Mouse (Mus musculus) liver, adult (tissue): ENCODE measurements around the gene Ncoa1.

Experiments
- GATA4 ChIP-seq: IDR thresholded peaks from 2 replicates; pipeline ENCODE4 v1.6.1; 2014; ENCODE audit warnings: mild to moderate bottlenecking, low read length; ENCODE audit not compliant: insufficient replicate concordance

Gene Ncoa1

DNA sequence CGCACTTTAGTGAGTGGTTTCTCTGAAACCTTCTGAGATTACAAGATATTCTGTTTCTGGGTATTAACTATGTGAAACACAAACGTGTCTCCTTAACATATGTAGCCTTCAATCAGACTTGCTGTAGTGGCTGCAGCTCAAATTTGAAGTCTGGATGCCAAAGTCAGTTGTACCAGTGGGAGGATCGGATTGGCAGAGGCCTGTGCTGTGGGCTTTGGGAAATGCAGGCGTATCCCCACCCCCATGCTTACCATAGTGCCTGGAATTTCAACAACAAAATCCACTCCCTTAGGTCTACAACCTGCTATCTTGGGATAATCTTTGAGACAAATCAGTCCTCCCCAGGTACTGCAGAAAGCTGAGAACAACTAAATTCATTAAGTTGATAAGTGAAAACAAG, 6.4 kb upstream of the Ncoa1 start:
- no peak for TF ChIP-seq GATA4

DNA sequence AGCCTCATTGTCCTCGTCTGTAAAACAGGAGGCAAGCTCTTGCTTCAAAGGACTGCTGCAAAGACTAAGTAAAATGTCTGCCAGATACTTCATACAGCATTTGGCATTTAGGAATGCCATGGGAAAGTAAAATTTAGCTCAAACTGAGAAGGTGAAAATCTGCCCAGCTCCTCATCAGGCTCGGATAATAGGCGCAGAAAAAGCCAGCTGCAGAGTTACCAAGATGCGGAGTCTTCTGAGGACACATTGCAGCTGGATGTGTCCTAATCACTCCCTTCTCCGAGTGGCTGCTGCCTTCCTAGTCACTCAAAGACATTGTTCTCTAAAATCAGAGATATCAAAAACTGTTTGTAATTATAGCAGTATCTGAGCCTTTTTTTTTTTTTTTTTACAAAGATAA, 4.7 kb upstream of the Ncoa1 start:
- no peak for TF ChIP-seq GATA4

DNA sequence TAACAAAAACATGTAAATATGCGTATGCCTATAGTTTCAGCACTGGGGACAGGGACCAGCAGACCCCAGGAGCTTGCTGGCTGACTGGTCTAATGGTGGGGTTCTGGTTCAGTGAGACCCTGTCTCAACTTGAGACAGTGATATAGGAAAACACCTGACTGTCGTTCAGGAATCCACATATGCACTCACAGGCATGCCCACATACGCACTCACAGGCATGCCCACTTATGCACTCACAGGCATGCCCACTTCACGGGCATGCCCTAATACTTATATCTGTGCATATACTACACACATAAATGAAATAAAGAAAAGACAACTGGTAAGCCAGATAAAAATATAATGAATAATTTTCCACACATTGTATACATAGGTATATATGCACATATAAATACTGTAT, 3.3 kb upstream of the Ncoa1 start:
- TF ChIP-seq GATA4, result no peak

DNA sequence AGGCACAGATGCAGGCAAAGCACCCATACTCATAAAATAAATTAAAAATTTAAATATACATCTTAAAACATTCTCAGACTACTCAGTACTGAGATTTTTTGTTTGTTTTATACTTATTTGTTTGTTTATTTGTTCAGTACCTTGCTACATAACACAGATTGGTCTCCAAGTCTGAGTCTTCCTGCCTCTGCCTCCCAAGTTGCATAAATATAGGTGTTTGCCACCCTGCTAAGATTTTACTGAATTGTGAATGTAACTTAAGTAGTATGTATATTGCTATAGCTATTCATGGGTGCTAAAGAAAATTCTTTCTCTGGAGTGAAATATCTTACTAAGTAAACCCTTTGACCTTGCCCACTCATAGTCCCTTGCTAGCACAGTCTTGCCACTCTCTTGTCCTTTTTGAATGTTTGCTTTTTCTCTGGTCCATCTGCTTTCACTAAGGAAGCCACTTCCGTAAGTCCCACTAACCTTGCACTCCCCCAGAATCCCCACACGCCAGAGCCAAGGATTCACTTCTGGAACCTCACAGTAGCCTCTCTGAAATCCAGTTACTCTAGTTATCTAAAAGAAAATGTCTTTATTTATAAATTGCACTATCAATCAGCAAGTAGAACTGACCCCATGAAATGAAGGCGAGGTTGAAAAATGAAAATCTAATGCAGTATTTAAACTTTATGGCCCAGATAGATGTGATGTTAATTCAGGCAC, 2.3 kb upstream of the Ncoa1 start:
- TF ChIP-seq GATA4, result no peak

DNA sequence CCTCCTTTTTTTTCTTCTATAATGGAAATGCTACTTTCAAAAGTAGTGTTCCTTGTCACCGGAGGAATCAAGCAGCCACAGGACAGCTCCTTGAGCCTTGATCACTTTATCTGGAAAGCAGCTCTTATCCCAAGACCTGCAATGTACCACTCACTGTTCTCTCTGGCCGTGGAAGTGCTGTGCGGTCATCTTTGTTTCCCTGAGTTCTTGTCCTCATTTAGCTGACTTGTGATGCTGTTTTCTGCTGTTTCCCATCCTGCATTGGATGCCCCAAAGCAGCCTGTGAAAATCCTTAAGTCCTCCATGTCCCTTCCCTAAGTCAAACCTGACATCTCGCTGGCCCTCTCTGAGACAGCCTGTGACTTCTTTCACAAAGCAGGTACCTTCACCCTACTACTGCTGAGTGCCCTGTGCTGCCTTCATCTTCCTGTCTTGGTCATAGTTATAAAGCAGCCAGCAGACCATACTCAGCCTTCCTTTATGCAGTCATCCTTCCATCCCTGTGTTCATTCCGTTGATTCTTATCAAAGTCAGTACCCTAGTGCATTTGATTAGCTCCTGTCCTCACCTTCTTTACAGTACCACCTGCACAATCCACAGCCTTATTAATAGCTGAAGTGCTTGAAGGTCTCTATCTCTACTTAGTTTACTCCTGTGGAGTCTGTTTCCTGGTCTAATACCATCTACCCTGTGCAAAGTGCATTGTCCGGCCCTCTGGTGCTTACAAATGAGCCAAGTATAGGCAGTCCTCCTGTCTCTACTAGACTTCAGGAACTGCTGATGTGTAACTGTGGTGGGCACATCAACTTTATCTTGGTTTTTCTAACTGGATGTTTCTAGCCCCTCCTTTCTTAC, 1.2 kb upstream of the Ncoa1 start:
- no peak for TF ChIP-seq GATA4

- TF ChIP-seq GATA4, result no peak
Observed at GRCm38 (mm10) chr12:4476291-4476831, 621 bp downstream of the Ncoa1 start.

DNA sequence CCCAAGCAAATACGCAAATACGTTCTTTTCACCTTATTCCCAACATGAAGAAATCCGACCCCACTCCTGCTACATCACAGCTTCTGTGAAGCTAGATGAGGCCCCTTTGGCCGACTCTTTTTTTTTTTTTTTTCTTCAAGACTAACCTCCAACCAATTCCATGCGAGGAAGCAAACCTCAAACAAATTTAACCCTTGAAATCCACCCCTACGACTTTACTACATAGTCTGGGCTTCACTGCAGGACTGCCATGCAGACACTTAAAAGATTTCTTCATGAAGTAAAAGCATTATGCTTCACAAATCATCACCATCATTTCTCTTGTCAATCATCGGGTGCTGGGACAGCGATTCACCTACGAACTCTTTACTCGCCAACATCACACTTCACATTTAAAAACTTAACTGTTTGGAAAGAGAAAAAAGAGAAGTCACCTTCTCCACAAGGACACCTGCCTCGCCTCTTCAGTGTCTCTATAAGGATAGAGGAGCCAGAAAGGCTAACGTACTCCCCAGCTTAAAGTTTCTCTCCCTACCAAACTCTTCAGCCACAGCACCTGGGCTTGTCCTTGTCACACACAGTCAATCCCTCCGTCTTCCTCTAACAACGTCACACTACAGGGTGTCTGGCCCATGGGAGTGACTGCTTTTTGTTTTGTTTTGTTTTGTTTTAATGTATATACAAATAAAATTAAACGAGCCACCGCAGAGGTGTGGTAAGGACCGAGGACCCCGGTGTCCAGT, 1.6 kb downstream of the Ncoa1 start:
- no peak for TF ChIP-seq GATA4

DNA sequence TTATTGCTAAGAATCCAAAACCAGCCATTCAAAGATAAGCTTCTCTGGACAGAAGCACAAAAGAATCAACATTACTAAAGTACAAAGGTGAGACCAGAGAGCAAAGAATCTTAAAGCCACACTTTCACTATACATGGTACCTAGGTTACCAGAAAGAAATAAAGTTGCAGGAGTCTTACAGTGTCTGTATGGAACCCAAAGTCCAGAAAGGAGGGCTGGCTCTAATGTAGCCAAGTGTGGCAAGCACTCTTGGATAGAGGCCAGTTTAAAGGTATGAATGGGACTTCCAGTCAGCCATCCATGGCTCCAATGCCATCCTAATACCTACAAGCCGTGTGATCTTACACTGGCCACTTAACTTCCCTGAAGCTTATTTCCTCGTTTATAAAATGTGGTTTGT, 7.9 kb downstream of the Ncoa1 start:
- TF ChIP-seq GATA4, result no peak

DNA sequence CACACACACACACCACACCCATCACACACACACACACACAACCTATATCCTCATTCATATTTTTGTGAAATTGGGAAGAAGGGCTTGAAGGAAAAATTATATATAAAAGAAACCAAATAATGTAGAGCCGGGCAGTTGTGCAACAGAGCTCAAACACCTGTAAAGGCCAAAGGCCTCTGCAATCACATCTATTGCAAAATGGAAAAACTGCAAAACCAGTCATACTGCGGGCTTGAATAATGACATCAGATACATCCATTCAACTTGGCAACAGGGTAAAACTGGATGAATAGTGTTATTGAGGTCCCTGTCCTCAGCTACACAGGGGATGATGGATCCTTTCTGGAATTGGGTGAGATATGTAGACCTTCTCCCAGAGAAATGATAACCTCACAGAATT, 13.3 kb downstream of the Ncoa1 start:
- no peak for TF ChIP-seq GATA4

GRCm38 (mm10) chr12:4462420-4462819, 14.6 kb downstream of the Ncoa1 start:
- no peak for TF ChIP-seq GATA4

GRCm38 (mm10) chr12:4460990-4461389, 16.0 kb downstream of the Ncoa1 start:
- no peak for TF ChIP-seq GATA4

DNA sequence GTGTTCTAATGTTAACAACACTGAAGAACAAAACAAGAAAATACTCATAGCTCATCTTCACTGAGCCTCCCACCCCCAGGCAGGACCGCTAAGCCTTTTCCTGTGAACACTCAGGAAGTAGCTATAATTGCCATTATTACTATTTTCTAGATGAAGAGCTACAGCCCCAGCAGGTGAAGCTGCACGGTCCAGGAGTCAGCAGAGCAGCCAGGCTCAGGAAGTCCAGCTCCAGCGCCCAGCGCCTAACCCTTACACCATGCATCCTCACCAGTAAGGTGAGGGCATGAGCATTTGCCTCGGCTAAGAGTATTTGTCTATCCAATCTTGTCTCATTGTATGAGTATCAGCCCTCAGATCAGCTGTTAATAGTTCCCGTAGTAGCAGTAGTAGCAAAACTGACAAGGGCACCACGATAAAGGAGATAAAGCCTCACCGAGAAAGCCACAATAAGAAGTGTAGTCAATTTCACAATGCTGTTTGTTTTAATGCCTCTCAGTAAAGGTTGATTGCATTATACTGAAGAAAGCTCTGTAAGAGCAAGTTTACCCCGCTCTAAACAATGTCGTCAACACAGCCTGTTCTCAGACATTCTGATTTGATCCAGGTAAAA, 21.9 kb downstream of the Ncoa1 start:
- TF ChIP-seq GATA4, result no peak

DNA sequence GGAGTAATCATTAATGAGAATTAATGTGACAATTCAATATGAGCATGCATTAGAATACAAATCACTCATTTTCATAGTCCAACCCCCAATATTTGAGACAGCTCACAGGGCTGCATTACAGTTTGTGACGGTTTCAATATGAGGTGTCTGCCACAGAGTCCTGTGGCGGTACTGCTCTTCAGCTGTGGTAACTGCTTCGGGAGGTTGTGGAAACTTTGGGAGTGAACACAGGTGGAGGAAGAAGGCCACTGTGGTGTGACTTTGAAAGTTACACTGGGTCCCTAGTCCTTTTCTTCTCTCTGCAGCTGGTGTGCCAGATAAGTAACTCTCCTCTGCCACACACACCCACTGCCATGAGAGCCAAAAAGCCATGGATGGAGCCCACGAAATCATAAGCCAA, 22.7 kb downstream of the Ncoa1 start:
- no peak for TF ChIP-seq GATA4

GRCm38 (mm10) chr12:4452233-4452632, 24.7 kb downstream of the Ncoa1 start:
- TF ChIP-seq GATA4, result no peak

- TF ChIP-seq GATA4, result no peak
Observed at GRCm38 (mm10) chr12:4448076-4448589, 28.8 kb downstream of the Ncoa1 start.

DNA sequence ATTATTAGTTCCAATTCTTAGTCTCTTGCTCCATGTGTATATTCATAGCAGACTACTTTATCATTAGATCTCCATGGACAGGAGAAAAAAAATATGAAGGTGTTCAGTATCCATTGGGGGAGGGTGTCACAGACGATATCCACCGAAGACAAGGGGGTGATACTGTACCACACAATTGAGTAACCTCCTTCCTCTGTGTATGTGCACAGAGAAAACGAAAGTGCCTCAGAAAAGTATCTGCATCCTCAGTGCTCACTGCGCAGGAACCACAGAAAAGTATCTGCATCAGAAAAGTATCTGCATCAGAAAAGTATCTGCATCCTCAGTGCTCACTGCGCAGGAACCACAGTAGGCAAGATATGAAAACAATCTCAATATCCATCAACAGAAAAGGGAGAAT, 32.0 kb downstream of the Ncoa1 start:
- no peak for TF ChIP-seq GATA4

- TF ChIP-seq GATA4, result no peak
Observed at GRCm38 (mm10) chr12:4441451-4441850, 35.5 kb downstream of the Ncoa1 start.
